ENCODE assay signal across 8 mouse cellular contexts in the genomic region with DNA sequence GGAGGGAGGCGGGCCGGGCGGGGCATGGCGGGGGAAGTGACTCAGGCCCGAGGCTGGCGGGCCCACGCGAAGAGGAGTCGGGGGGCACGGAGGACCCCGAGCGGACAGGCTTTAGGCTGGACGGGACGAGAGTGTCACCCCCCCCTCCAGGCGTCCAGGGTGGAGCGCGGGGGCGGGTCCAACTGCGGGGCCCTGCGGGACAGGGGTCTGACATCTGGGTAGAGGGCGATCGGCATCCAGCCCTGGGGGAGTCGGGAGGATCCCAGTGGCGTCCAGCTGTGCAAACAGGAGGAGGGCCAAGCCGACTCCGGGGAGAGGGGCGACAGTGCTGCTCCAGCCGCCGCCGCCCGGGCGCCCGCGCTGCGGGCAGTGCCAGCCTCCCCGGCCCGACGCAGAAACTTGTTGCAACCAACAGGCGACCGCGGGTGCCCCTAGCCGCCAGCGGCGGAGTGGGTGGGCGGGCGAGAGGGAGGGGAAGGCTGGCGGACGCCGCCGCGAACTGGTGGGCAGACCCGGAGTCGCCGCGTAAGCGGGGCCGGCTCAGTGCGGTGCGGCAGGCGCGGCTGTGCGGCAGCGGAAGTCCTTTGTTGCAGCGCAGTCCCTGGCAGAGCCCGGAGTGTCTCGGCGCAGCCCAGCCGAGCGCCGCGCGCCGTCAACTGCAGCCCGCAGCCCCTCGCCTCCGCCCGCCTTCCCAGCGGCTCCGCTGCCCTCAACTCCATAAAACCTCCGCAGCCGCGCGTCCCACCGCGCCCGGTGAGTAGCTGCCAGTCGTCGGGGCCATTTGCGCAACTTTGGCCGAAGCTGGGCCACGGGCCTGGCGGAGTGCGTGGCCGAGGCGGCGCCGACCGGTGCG. TPM values are rescaled to one million over a fixed set of nuclear protein-coding genes. Genes with fewer than 3 reads are reported as not detected.
DNase-seq lines count a peak whose midpoint lies in the region; ATAC-seq and TF ChIP-seq lines count a peak whose summit lies in the region.

TSS of gene Zbtb1 (plus strand) at position 289 of the 853 bp plus-strand sequence.

- DNase-seq in cerebellum, adult 11 months = peak; percentile 74
- peak; percentile 70 for DNase-seq in heart, postnatal 25 days (ENCODE audit: low spot score)
- DNase-seq in layer of hippocampus, adult 2 months (ENCODE audit: low spot score in 2 of 2) = peak; percentile 71 to 81
- peak; percentile 84 for DNase-seq in thymus, adult 2 months

- peak within 1 kb of the TSS; percentile 83 for H3K4me3 ChIP-seq in ES-Bruce4 (ENCODE audit: low read depth, low read length)
- peak within 1 kb of the TSS; percentile 66 for H3K4me3 ChIP-seq in forebrain, embryonic 15.5 days
- peak within 1 kb of the TSS; percentile 90 for H3K4me3 ChIP-seq in layer of hippocampus, adult 2 months
- H3K4me3 ChIP-seq in lung, embryonic 15.5 days = peak within 1 kb of the TSS; percentile 95
- peak within 1 kb of the TSS; percentile 94 for H3K4me3 ChIP-seq in olfactory bulb, adult 2 months (ENCODE audit: insufficient read depth, low read depth, low read length)
- H3K4me3 ChIP-seq in thymus, adult 2 months (ENCODE audit: control insufficient read depth, insufficient read depth, low read length) = peak within 1 kb of the TSS; percentile 68

- no peaks in the 10 kb centered on the region for H3K9me3 ChIP-seq in ES-Bruce4 (replicated peaks; ENCODE audit: control insufficient read depth, insufficient read depth, low read length, poor library complexity, severe bottlenecking)
- H3K9me3 ChIP-seq in forebrain, embryonic 15.5 days = no peaks in the 10 kb centered on the region
- H3K9me3 ChIP-seq in lung, embryonic 15.5 days = no peaks in the 10 kb centered on the region

- peak within 1 kb of the TSS; percentile 61 for H3K27ac ChIP-seq in ES-Bruce4 (ENCODE audit: insufficient read depth, low read length)
- peak within 1 kb of the TSS; percentile 98 for H3K27ac ChIP-seq in forebrain, embryonic 15.5 days (replicated peaks)
- peak within 1 kb of the TSS; percentile 99 for H3K27ac ChIP-seq in layer of hippocampus, adult 2 months
- peak within 1 kb of the TSS; percentile 100 for H3K27ac ChIP-seq in lung, embryonic 15.5 days
- peak within 1 kb of the TSS; percentile 97 for H3K27ac ChIP-seq in olfactory bulb, adult 2 months (ENCODE audit: insufficient read depth, low read depth, low read length)
- H3K27ac ChIP-seq in thymus, adult 2 months (ENCODE audit: control insufficient read depth, insufficient read depth, low read length) = peak within 1 kb of the TSS; percentile 69

- no peak for TF ChIP-seq CTCF in ES-Bruce4 (IDR thresholded peaks at IDR 0.05; ENCODE audit: low read depth, low read length)
- TF ChIP-seq CTCF in layer of hippocampus, adult 2 months (conservative IDR thresholded peaks at IDR 0.05) = 0 out of 2 replicates have a peak, but pooled peaks have one; percentile 29
- no peak for TF ChIP-seq CTCF in olfactory bulb, adult 2 months (IDR thresholded peaks at IDR 0.05; ENCODE audit: insufficient read depth, low read depth, low read length)
- TF ChIP-seq CTCF in thymus, adult 2 months (IDR thresholded peaks at IDR 0.05; ENCODE audit: borderline replicate concordance, control insufficient read depth, extremely low read depth, insufficient read depth, low read length, poor library complexity) = no peak

- H3K36me3 ChIP-seq in ES-Bruce4 (ENCODE audit: control insufficient read depth, insufficient read depth, low read length, poor library complexity, severe bottlenecking) = no peaks in the 10 kb centered on the region
- no peaks in the 10 kb centered on the region for H3K36me3 ChIP-seq in forebrain, embryonic 15.5 days
- H3K36me3 ChIP-seq in lung, embryonic 15.5 days = no peaks in the 10 kb centered on the region
- no peaks in the 10 kb centered on the region for H3K36me3 ChIP-seq in thymus, adult 2 months (ENCODE audit: control insufficient read depth, insufficient read depth, low read length)

- no peak for TF ChIP-seq EP300 in ES-Bruce4 (IDR thresholded peaks at IDR 0.05; ENCODE audit: insufficient read depth, low read depth, low read length)

- peak within 1 kb of the TSS; percentile 92 for H3K9ac ChIP-seq in ES-Bruce4 (ENCODE audit: low read depth, poor library complexity, severe bottlenecking)
- peak within 1 kb of the TSS; percentile 99 for H3K9ac ChIP-seq in forebrain, embryonic 15.5 days (replicated peaks)
- H3K9ac ChIP-seq in lung, embryonic 15.5 days = peak within 1 kb of the TSS; percentile 100

- intact Hi-C loops in heart, postnatal 25 days (cut with DNase I) = loop anchor here (2.0 kb wide), 1 partner anchor 33 kb away; no protein-coding TSS in a partner anchor

- peak; percentile 74 for ATAC-seq in forebrain, embryonic 15.5 days (replicated peaks)
- ATAC-seq in lung, embryonic 15.5 days (ENCODE audit: borderline replicate concordance, extremely low read depth, low FRiP score, low TSS enrichment) = peak; percentile 69

- WGBS in forebrain, embryonic 15.5 days = under 1% methylated on average over 89 of the region's 99 CpGs
- under 1% methylated on average over 68 of the region's 99 CpGs for WGBS in lung, embryonic 15.5 days
- under 1% methylated on average over 95 of the region's 99 CpGs for WGBS in olfactory bulb, adult 2 months
- WGBS in thymus, adult 2 months = under 1% methylated on average over 97 of the region's 99 CpGs

- no peaks in the 10 kb centered on the region for H3K4me1 ChIP-seq in ES-Bruce4 (ENCODE audit: control insufficient read depth, insufficient read depth, low read length)
- H3K4me1 ChIP-seq in forebrain, embryonic 15.5 days = peaks cover 37% of the 10 kb centered on the region
- peaks cover 47% of the 10 kb centered on the region for H3K4me1 ChIP-seq in lung, embryonic 15.5 days
- H3K4me1 ChIP-seq in olfactory bulb, adult 2 months (ENCODE audit: control insufficient read depth, insufficient read depth, low read length) = peaks cover 8% of the 10 kb centered on the region
- H3K4me1 ChIP-seq in thymus, adult 2 months (replicated peaks; ENCODE audit: control insufficient read depth, insufficient read depth, low read length) = peaks cover 22% of the 10 kb centered on the region

- H3K27me3 ChIP-seq in ES-Bruce4 (ENCODE audit: control insufficient read depth, insufficient read depth, low read length, poor library complexity, severe bottlenecking) = no peaks in the 10 kb centered on the region
- no peaks in the 10 kb centered on the region for H3K27me3 ChIP-seq in forebrain, embryonic 15.5 days
- H3K27me3 ChIP-seq in lung, embryonic 15.5 days = no peaks in the 10 kb centered on the region
- H3K27me3 ChIP-seq in thymus, adult 2 months (ENCODE audit: control insufficient read depth, insufficient read depth, low read length) = no peaks in the 10 kb centered on the region

- no peak for TF ChIP-seq POLR2A in ES-Bruce4 (IDR thresholded peaks at IDR 0.05; ENCODE audit: insufficient read depth, low read length)
- TF ChIP-seq POLR2A in olfactory bulb, adult 2 months (IDR thresholded peaks at IDR 0.05; ENCODE audit: insufficient read depth, low read depth, low read length) = no peak; the same call in 1 of the 2 replicates
- TF ChIP-seq POLR2A in thymus, adult 2 months (IDR thresholded peaks at IDR 0.05; ENCODE audit: control insufficient read depth, extremely low read depth, insufficient read depth, low read length, poor library complexity) = peak; percentile 70

- H3K4me2 ChIP-seq in forebrain, embryonic 15.5 days (replicated peaks) = peak within 1 kb of the TSS; percentile 90
- peak within 1 kb of the TSS; percentile 77 for H3K4me2 ChIP-seq in lung, embryonic 15.5 days

RNA-seq across cellular contexts. Expression of gene Zbtb1, which starts in this region (rescaled TPM):
- 5.8 and 6.1 TPM in 2 replicates for polyA plus RNA-seq in ES-Bruce4 (2011; ENCODE audit: insufficient read depth, insufficient read length, low read depth, missing spikeins)
- 4.5 TPM in 2 replicates for polyA plus RNA-seq in forebrain, embryonic 15.5 days (2015; fragmentation: Nextera tagmentation; extraction: Ambion mirVana)
- 1 to 10 TPM; 3.5 to 4.2 TPM for total RNA-seq in heart, postnatal 25 days (2021)
- 1 to 10 TPM; 7.2 to 8.3 TPM for total RNA-seq in layer of hippocampus, adult 2 months (2021)
- polyA plus RNA-seq in lung, embryonic 15.5 days (2015; fragmentation: Nextera tagmentation; extraction: Ambion mirVana) = 9.6 and 10.8 TPM in 2 replicates
- polyA plus RNA-seq in olfactory bulb, adult 2 months (2012; ENCODE audit: insufficient read depth, insufficient read length, low replicate concordance, missing spikeins) = not detected in 2 replicates
- polyA plus RNA-seq in thymus, adult 2 months (2012; rRNA removed) = 7.2 and 8.0 TPM in 2 replicates

Comparison
In these comparisons a context has a peak if more than half of its experiments do, and no peak if none do; other contexts are left out.
1. Peak in every context shown above with its lines: DNase-seq, ATAC-seq, H3K4me3 ChIP-seq and H3K27ac ChIP-seq.